Mouse (Mus musculus) layer of hippocampus, postnatal 36 days (tissue): ENCODE data around the gene Elmod3. TPM values are rescaled to one million over a fixed set of nuclear protein-coding genes. Genes with fewer than 3 reads are reported as not detected.
A peak's percentile ranks its signal among the peaks of the same experiment; 100 is the strongest.

Experiments
- DNase-seq, 2 experiments: peaks; one replicate each; pipeline ENCODE4 v3.0.0; 2022
- total RNA-seq, 2 experiments: library from RNA; stranded (reverse); gene quantifications; 2 replicates each; pipeline ENCODE4 v1.2.3; 2021

Gene Elmod3
- total RNA-seq, 2 experiments from 2014 or later: 20.3 to 22.3 TPM

GRCm38 (mm10) chr6:72610261-72610660 lies 12.0 kb upstream of the Elmod3 start:
- DNase-seq: no peak

GRCm38 (mm10) chr6:72608662-72609184 lies 10.5 kb upstream of the Elmod3 start:
- no peak for DNase-seq

- no peak for DNase-seq
These were observed 9.5 kb upstream of the Elmod3 start for GRCm38 (mm10) chr6:72607676-72608075.

GRCm38 (mm10) chr6:72607060-72607459 lies 8.8 kb upstream of the Elmod3 start:
- no peak for DNase-seq

GRCm38 (mm10) chr6:72604066-72604465 lies 5.9 kb upstream of the Elmod3 start:
- DNase-seq: no peak

GRCm38 (mm10) chr6:72601732-72602131 lies 3.5 kb upstream of the Elmod3 start:
- peak; percentile 68 to 73 for DNase-seq

GRCm38 (mm10) chr6:72600771-72601170 lies 2.6 kb upstream of the Elmod3 start:
- DNase-seq: no peak

- DNase-seq: no peak
These were observed 2.0 kb upstream of the Elmod3 start for GRCm38 (mm10) chr6:72600216-72600615.

- no peak for DNase-seq
These were observed 761 bp upstream of the Elmod3 start for GRCm38 (mm10) chr6:72598791-72599557.

- DNase-seq: no peak
These were observed 934 bp downstream of the Elmod3 start for GRCm38 (mm10) chr6:72597083-72597874.

GRCm38 (mm10) chr6:72593914-72594313 lies 4.3 kb downstream of the Elmod3 start:
- no peak for DNase-seq

- DNase-seq: peak in 1 of 2 experiments; percentile 26
These were observed 5.0 kb downstream of the Elmod3 start for GRCm38 (mm10) chr6:72593011-72593803.

- DNase-seq: no peak
These were observed 8.1 kb downstream of the Elmod3 start for GRCm38 (mm10) chr6:72590111-72590510.

GRCm38 (mm10) chr6:72588307-72588706 lies 9.9 kb downstream of the Elmod3 start:
- DNase-seq: no peak

GRCm38 (mm10) chr6:72586701-72587100 lies 11.5 kb downstream of the Elmod3 start:
- no peak for DNase-seq

GRCm38 (mm10) chr6:72584154-72584553 lies 14.1 kb downstream of the Elmod3 start:
- no peak for DNase-seq

GRCm38 (mm10) chr6:72583211-72583839 lies 14.9 kb downstream of the Elmod3 start:
- no peak for DNase-seq

- DNase-seq: no peak
These were observed 16.4 kb downstream of the Elmod3 start for GRCm38 (mm10) chr6:72581625-72582382.

- no peak for DNase-seq
These were observed 22.2 kb downstream of the Elmod3 start for GRCm38 (mm10) chr6:72576041-72576440.

- DNase-seq: no peak
These were observed 26.4 kb downstream of the Elmod3 start for GRCm38 (mm10) chr6:72571826-72572225.
